Mouse (Mus musculus) C2C12 (cell line): ENCODE data around the gene Slc38a8.

Experiments
- CEBPB ChIP-seq: IDR thresholded peaks from one replicate; pipeline ENCODE4 v1.6.1; 2011; ENCODE audit warnings: low read depth, mild to moderate bottlenecking, control low read depth, moderate library complexity
- CTCF ChIP-seq: IDR thresholded peaks from one replicate; pipeline ENCODE4 v1.5.1; 2011; ENCODE audit not compliant: control insufficient read depth, insufficient read depth, insufficient read length
- FOSL1 ChIP-seq: IDR thresholded peaks from one replicate; pipeline ENCODE4 v1.8.0; 2011; ENCODE audit warnings: mild to moderate bottlenecking, low read length; ENCODE audit not compliant: poor library complexity, insufficient read depth, severe bottlenecking
- MAX ChIP-seq: IDR thresholded peaks from one replicate; pipeline ENCODE4 v1.6.1; 2011; ENCODE audit warnings: mild to moderate bottlenecking, control low read depth
- MYOD1 ChIP-seq: IDR thresholded peaks from one replicate; pipeline ENCODE4 v1.6.1; 2011; ENCODE audit warnings: low read depth; ENCODE audit not compliant: control insufficient read depth, insufficient read length
- MYOG ChIP-seq: IDR thresholded peaks from one replicate; pipeline ENCODE4 v1.6.1; 2011; ENCODE audit not compliant: control insufficient read depth, insufficient read length; ENCODE audit errors: extremely low read depth
- USF1 ChIP-seq: IDR thresholded peaks from one replicate; pipeline ENCODE4 v1.6.1; 2011; ENCODE audit warnings: low read depth, mild to moderate bottlenecking, control low read depth, moderate library complexity

DNA sequence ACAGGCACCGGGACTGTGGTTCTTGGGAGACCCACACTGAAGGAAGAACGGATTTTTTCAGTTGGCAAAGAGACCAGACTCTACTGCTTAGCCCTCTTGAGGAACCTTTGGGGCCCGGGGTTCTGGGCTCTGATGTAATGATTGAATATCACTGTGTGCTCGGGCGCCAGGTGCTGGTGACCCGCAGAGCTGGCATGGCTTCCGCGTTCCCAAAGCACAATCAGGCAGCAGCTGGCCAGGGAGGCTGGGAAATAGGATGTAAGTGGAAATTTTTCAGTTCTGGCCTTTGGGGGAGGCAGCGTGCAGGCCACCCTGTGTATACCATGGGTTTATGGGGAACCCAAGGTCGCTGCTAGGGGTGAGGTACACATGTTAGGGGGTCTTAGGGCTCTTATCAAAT lies 34.7 kb downstream of the Slc38a8 start:
- TF ChIP-seq CTCF (no peak), MYOG (no peak), MAX (no peak), FOSL1 (no peak), CEBPB (no peak), MYOD1 (no peak), USF1 (no peak)
